Mouse (Mus musculus) liver, embryonic 11.5 days (tissue): ENCODE measurements around the gene Haghl. TPM values are rescaled to one million over a fixed set of nuclear protein-coding genes. Genes with fewer than 3 reads are reported as not detected.
"Not testable (repeated sequence)": the region's sequence is repeated elsewhere in the genome, so short reads cannot be mapped to it uniquely, and the experiment has no call there.

Experiments used
- ATAC-seq: fragments of 200-750 bp; cut with Nextera tagmentation; replicated peaks from 2 replicates; pipeline ENCODE4 v1.8.0; 2017; ENCODE audit warnings: moderate number of reproducible peaks, mild to moderate bottlenecking, moderate TSS enrichment, moderate library complexity; ENCODE audit not compliant: low FRiP score
- DNase-seq: peaks from one replicate; pipeline ENCODE4 v3.0.0-alpha.2; 2017; ENCODE audit warnings: low spot score
- H3K27ac ChIP-seq: fragments of 300-500 bp; sonication (generic); 2 replicates; pipeline ENCODE4 v1.5.1; 2014; ENCODE audit warnings: mild to moderate bottlenecking, low read depth, low read length, control low read depth
- H3K27me3 ChIP-seq: fragments of 300-500 bp; sonication (generic); replicated peaks from 2 replicates; pipeline ENCODE4 v1.6.1; 2014; ENCODE audit warnings: low read length, mixed read lengths; ENCODE audit not compliant: control insufficient read depth, insufficient read depth
- H3K36me3 ChIP-seq: fragments of 300-500 bp; sonication (generic); 2 replicates; pipeline ENCODE4 v1.6.1; 2014; ENCODE audit warnings: mild to moderate bottlenecking, low read length, moderate library complexity, mixed read lengths; ENCODE audit not compliant: control insufficient read depth, insufficient read depth
- H3K4me1 ChIP-seq: fragments of 300-500 bp; sonication (generic); replicated peaks from 2 replicates; pipeline ENCODE4 v1.6.1; 2014; ENCODE audit warnings: low read length, mixed read lengths; ENCODE audit not compliant: control insufficient read depth, insufficient read depth
- H3K4me2 ChIP-seq: fragments of 300-500 bp; sonication (generic); 2 replicates; pipeline ENCODE4 v1.6.1; 2014; ENCODE audit warnings: mild to moderate bottlenecking, control low read depth, moderate library complexity
- H3K4me3 ChIP-seq: fragments of 300-500 bp; sonication (generic); 2 replicates; pipeline ENCODE4 v1.5.1; 2014; ENCODE audit warnings: low read depth, low read length, control low read depth
- H3K9ac ChIP-seq: fragments of 300-500 bp; sonication (generic); 2 replicates; pipeline ENCODE4 v1.6.1; 2014; ENCODE audit warnings: low read depth, low read length, control low read depth
- H3K9me3 ChIP-seq: fragments of 300-500 bp; sonication (generic); 2 replicates; pipeline ENCODE4 v1.6.1; 2016; ENCODE audit warnings: low read length, inconsistent platforms, mixed read lengths; ENCODE audit not compliant: control insufficient read depth
- WGBS: fragments of 180-500 bp; shearing (Covaris S2); extraction: QIAGEN DNeasy Blood & Tissue Kit; methylation state at CpG from one replicate; pipeline ENCODE4 v1.1.7; 2014; 5-methylcytosine and 5-hydroxymethylcytosine counted together
- polyA plus RNA-seq: library from polyadenylated mRNA; unstranded; fragments of >200 nt; fragmentation: Nextera tagmentation; extraction: Ambion mirVana; gene quantifications from 2 replicates; pipeline ENCODE4 v1.2.1, GENCODE M21; 2014

The Haghl gene
- polyA plus RNA-seq, 1 experiment from 2014 or later: 25.0 TPM

DNA sequence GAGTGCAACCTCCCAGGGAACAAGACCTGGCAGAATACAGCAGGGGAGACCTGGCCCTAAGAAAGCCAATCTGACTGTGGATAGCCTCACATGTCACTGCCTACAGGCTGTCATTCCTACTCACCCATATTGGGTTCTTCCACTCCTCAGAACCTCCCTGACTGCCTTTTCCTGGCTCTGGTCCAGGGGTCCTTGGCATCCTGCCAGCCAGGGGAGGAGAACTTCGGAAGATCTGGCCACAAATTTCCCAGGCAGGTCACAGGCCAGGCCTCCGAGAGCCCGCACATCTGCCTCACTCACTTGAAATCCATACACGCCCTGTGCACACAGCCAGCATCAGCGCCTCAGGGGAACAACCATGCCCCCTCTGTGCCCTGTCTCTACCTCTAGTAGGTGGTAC lies 34.0 kb downstream of the Haghl start:
- no peak overlapping the region for H3K9ac ChIP-seq
- no peaks in the 10 kb centered on the region for H3K4me1 ChIP-seq
- DNase-seq: no peak
- H3K4me3 ChIP-seq: no peak overlapping the region
- ATAC-seq: no peak
- H3K27me3 ChIP-seq: no peaks in the 10 kb centered on the region; the same call in 1 of the 2 replicates
- H3K4me2 ChIP-seq: no peak overlapping the region
- H3K27ac ChIP-seq: no peak overlapping the region
- no peaks in the 10 kb centered on the region for H3K9me3 ChIP-seq
- no peaks in the 10 kb centered on the region for H3K36me3 ChIP-seq
- 58% methylated on average over 5 of the region's 5 CpGs for WGBS

DNA sequence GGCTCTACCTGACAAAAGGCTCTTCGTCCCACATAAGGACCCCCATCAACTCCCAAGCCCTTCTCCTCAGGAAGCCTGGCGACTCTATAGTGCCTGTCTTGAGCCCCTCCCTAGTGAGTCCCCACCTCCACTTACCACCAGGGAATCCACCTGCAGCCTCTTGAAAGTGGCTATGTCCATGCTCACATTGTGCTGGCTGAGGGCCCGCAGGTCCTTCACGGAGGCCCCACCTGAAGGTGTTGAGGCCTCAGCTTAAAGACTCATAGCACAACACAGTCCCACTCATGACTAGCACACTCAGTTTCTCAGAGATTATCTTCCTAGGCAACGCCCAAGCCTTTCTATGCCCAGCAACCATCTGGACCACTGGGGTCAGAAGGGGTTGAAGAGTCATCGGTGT lies 36.2 kb downstream of the Haghl start:
- H3K4me1 ChIP-seq: no peaks in the 10 kb centered on the region
- H3K4me2 ChIP-seq: no peak overlapping the region
- no peak overlapping the region for H3K4me3 ChIP-seq
- no peak overlapping the region for H3K27ac ChIP-seq
- H3K27me3 ChIP-seq: no peaks in the 10 kb centered on the region; the same call in 1 of the 2 replicates
- no peak overlapping the region for H3K9ac ChIP-seq
- no peaks in the 10 kb centered on the region for H3K36me3 ChIP-seq
- 75% methylated on average over 6 of the region's 6 CpGs for WGBS
- DNase-seq: no peak
- ATAC-seq: no peak
- no peaks in the 10 kb centered on the region for H3K9me3 ChIP-seq

DNA sequence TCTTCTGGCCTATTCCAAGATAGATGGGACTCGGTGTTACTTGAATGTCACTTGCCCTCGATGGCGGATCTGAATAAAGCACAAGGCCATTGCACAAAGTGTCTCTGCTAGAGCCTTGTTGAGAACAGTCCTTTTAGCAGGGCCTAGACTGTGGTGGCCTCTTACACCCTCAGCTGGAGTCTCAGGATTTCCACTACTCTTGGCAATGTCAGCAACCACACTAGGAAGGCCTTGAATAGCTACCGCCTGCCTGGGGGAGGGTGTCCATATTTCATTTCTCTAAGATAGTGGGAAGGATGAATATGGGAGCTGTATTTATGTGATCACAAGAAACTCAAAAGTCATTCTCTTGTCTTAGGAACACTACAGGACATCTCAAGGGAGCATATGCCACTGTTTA lies 37.2 kb downstream of the Haghl start:
- no peaks in the 10 kb centered on the region; the same call in 1 of the 2 replicates for H3K27me3 ChIP-seq
- H3K36me3 ChIP-seq: no peaks in the 10 kb centered on the region
- no peak overlapping the region for H3K9ac ChIP-seq
- no peak overlapping the region for H3K27ac ChIP-seq
- DNase-seq: no peak
- no peaks in the 10 kb centered on the region for H3K9me3 ChIP-seq
- ATAC-seq: no peak
- H3K4me1 ChIP-seq: no peaks in the 10 kb centered on the region
- no peak overlapping the region for H3K4me3 ChIP-seq
- no peak overlapping the region for H3K4me2 ChIP-seq
- WGBS: 88% methylated on average over 4 of the region's 4 CpGs

DNA sequence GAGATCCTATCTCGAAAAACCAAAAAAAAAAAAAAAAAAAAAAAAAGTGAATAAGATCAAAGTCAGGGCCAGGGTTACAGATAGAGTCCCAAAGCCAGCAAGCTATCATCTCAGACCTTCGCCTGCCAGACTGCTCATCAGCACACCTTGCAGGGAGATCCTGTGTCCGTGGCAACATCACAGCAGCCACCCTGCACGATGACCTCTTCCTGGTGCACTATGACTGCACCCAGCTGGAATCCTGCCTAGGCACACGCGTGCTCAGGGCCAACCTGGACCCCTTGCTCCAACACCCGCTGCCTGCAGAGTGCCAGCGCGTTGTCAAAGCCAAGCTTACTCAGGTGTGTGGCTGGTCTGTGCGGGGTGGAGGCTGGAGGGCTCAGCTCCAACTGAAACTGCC lies 41.2 kb downstream of the Haghl start:
- Histone ChIP-seq H3K9ac (no peak overlapping the region), H3K36me3 (no peaks in the 10 kb centered on the region), H3K4me3 (no peak overlapping the region), H3K27ac (no peak overlapping the region), H3K4me1 (no peaks in the 10 kb centered on the region), H3K9me3 (no peaks in the 10 kb centered on the region), H3K4me2 (no peak overlapping the region), H3K27me3 (no peaks in the 10 kb centered on the region; the same call in 1 of the 2 replicates)
- 66% methylated on average over 10 of the region's 10 CpGs for WGBS
- DNase-seq (no peak), ATAC-seq (no peak)

DNA sequence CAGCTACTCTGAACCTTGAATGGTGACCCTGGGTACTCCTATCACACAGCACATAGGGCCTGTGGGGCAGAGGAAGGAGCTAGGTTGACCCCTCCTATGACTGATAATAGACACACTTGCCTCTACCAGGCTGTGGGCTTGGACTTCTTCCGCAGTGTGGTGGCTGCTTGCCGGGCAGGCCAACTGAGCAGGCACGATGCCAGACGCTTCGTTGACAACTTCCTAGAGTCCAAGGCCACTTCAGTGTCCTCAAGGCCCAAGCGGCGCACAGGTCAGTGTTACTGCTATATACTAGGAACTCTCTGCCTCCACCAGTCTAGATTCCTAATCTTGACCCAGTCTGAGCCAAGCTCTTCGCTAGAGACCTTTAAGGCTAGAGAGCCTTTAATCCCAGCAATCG lies 41.6 kb downstream of the Haghl start:
- WGBS: 90% methylated on average over 9 of the region's 9 CpGs

DNA sequence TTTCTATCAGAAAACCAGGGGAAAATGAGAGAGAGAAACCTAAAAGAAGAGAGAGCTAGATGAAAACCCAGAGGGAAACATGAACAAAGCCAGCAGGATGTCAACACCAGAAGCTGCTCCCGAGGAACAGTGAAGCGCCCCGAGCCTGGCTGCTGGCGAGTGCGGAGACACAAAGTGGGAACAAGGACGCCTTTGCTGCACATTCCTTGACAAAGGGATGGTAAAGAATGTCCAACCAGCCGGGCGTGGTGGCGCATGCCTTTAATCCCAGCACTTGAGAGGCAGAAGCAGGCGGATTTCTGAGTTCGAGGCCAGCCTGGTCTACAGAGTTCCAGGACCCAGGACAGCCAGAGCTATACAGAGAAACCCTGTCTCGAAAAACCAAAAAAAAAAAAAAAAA lies 44.0 kb downstream of the Haghl start:
- 67% methylated on average over 12 of the region's 12 CpGs for WGBS
- ATAC-seq, H3K27ac ChIP-seq, H3K4me1 ChIP-seq, H3K4me3 ChIP-seq, H3K9me3 ChIP-seq, H3K36me3 ChIP-seq, DNase-seq, H3K4me2 ChIP-seq, H3K9ac ChIP-seq, H3K27me3 ChIP-seq: not testable (repeated sequence)

More for the DNA sequence above, 41.6 kb downstream of the Haghl start:
- no peak overlapping the region for H3K27ac ChIP-seq
- H3K27me3 ChIP-seq: no peaks in the 10 kb centered on the region; the same call in 1 of the 2 replicates
- no peak overlapping the region for H3K4me3 ChIP-seq
- no peak for DNase-seq
- no peaks in the 10 kb centered on the region for H3K4me1 ChIP-seq
- H3K9ac ChIP-seq: no peak overlapping the region
- H3K36me3 ChIP-seq: no peaks in the 10 kb centered on the region
- H3K4me2 ChIP-seq: no peak overlapping the region
- ATAC-seq: no peak
- no peaks in the 10 kb centered on the region for H3K9me3 ChIP-seq

DNA sequence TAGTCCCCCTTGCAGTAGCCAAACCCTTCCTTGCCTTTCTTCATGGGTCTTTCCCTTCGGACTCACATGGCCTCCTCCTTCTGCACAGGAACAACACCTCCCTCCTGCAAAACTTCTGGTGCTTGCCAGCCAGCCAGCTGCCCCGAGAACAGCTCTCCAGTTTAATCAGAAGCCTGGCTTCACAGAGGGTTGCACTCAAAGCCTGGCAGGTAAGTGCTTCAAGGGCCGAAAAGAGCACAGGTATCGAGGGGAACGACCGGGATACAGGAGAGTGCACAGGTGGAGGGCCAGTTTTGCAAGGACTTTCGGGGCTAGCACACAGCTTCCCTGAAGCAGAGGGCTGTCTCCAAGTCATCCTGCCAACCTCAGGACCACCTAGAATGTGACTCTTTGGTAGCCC lies 46.6 kb downstream of the Haghl start:
- Histone ChIP-seq H3K36me3 (no peaks in the 10 kb centered on the region), H3K4me3 (no peak overlapping the region), H3K27me3 (no peaks in the 10 kb centered on the region), H3K9me3 (no peaks in the 10 kb centered on the region), H3K4me2 (no peak overlapping the region), H3K9ac (no peak overlapping the region), H3K27ac (no peak overlapping the region), H3K4me1 (no peaks in the 10 kb centered on the region)
- 66% methylated on average over 7 of the region's 7 CpGs for WGBS
- ATAC-seq: no peak
- no peak for DNase-seq

DNA sequence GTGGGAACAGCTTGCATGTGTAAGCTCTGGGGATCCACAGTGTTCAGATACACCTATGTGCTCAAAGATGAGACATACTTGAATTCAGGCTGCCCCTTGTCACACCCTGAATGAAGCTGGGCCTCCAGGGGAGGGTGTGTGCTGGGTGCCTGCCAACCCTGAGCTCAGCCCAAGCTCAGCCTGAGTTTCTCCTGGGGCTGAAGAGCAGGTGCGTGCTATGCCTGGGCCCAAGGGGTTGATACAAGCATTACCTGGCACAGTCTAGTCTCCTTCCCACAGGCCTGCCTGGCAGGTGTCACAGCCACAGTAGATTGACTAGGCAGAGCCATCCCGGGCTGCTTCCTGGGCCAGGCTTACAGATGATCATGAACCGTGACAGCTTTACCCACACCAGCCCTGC lies 49.7 kb downstream of the Haghl start, which contains the start of gene Mslnl:
Gene Mslnl (plus strand): TSS at position 298 of the 400 bp plus-strand sequence.
- Histone ChIP-seq H3K27me3 (no peaks in the 10 kb centered on the region), H3K9ac (no peak within 1 kb of the TSS), H3K36me3 (0 out of 2 replicates have a peak, but pooled peaks cover 1% of the 10 kb centered on the region), H3K4me1 (no peaks in the 10 kb centered on the region), H3K9me3 (no peaks in the 10 kb centered on the region), H3K4me3 (no peak within 1 kb of the TSS), H3K4me2 (no peak within 1 kb of the TSS), H3K27ac (no peak within 1 kb of the TSS)
- no peak for ATAC-seq
- DNase-seq: no peak
- WGBS: 73% methylated on average over 3 of the region's 3 CpGs

DNA sequence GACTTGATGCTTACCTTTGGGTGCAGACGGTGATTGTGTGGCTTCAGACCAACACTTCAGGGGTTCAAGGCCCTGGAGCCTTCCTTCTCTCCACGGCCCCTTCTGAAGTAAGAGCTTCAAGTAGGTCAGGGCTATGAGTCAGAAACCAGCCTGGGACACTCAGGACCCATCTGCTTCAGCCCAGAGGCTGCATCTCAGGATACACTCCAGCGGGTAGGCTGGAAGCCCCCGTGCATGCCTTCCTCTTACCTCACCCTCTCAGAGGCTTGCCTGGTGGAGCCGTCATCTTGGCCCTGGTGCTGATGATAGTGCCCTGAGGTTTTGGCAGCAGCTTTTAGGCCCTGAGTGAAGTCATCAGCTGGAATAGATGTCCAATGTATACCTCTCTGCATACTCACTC lies 50.2 kb downstream of the Haghl start:
- no peak overlapping the region for H3K27ac ChIP-seq
- no peak for DNase-seq
- H3K9me3 ChIP-seq: no peaks in the 10 kb centered on the region
- no peak overlapping the region for H3K4me2 ChIP-seq
- no peaks in the 10 kb centered on the region for H3K27me3 ChIP-seq
- H3K4me1 ChIP-seq: no peaks in the 10 kb centered on the region
- peaks cover 4% of the 10 kb centered on the region; the same call in 1 of the 2 replicates for H3K36me3 ChIP-seq
- no peak overlapping the region for H3K9ac ChIP-seq
- H3K4me3 ChIP-seq: no peak overlapping the region
- ATAC-seq: no peak
- WGBS: 80% methylated on average over 5 of the region's 5 CpGs
